Mouse (Mus musculus) hindbrain, embryonic 13.5 days (tissue): ENCODE data around the gene Dstyk. TPM values are rescaled to one million over a fixed set of nuclear protein-coding genes. Genes with fewer than 3 reads are reported as not detected.
"Not testable (repeated sequence)": the region's sequence is repeated elsewhere in the genome, so short reads cannot be mapped to it uniquely, and the experiment has no call there.

Source experiments
- ATAC-seq: fragments of 200-750 bp; cut with Nextera tagmentation; 2 replicates; pipeline ENCODE4 v1.8.0; 2017; ENCODE audit warnings: moderate TSS enrichment; ENCODE audit not compliant: low FRiP score
- H3K27ac ChIP-seq: fragments of 300-500 bp; sonication (generic); 2 replicates; pipeline ENCODE4 v1.5.1; 2015; ENCODE audit warnings: inconsistent platforms, mild to moderate bottlenecking, moderate library complexity
- H3K27me3 ChIP-seq: fragments of 300-500 bp; sonication (generic); 2 replicates; pipeline ENCODE4 v1.6.1; 2015; ENCODE audit warnings: mild to moderate bottlenecking, inconsistent platforms
- H3K36me3 ChIP-seq: fragments of 300-500 bp; sonication (generic); 2 replicates; pipeline ENCODE4 v1.6.1; 2015; ENCODE audit warnings: mild to moderate bottlenecking, inconsistent platforms
- H3K4me1 ChIP-seq: fragments of 300-500 bp; sonication (generic); replicated peaks from 2 replicates; pipeline ENCODE4 v1.6.1; 2015; ENCODE audit warnings: inconsistent platforms
- H3K4me2 ChIP-seq: fragments of 300-500 bp; sonication (generic); 2 replicates; pipeline ENCODE4 v1.6.1; 2015; ENCODE audit warnings: inconsistent platforms, mild to moderate bottlenecking, moderate library complexity
- H3K4me3 ChIP-seq: fragments of 300-500 bp; sonication (generic); 2 replicates; pipeline ENCODE4 v1.5.1; 2015; ENCODE audit warnings: mild to moderate bottlenecking, inconsistent platforms
- H3K9ac ChIP-seq: fragments of 300-500 bp; sonication (generic); 2 replicates; pipeline ENCODE4 v1.6.1; 2015; ENCODE audit warnings: mild to moderate bottlenecking, inconsistent platforms
- H3K9me3 ChIP-seq: fragments of 300-500 bp; sonication (generic); 2 replicates; pipeline ENCODE4 v1.6.1; 2016; ENCODE audit warnings: inconsistent platforms
- WGBS: fragments of 180-500 bp; shearing (Covaris S2); methylation state at CpG from one replicate; pipeline ENCODE4 v1.1.7; 2015; 5-methylcytosine and 5-hydroxymethylcytosine counted together
- polyA plus RNA-seq: library from polyadenylated mRNA; unstranded; fragments of >200 nt; fragmentation: Nextera tagmentation; extraction: Ambion mirVana; gene quantifications from 2 replicates; pipeline ENCODE4 v1.2.1, GENCODE M21; 2015

Dstyk gene
- polyA plus RNA-seq, 1 experiment from 2014 or later: 10.0 TPM

- H3K27me3 ChIP-seq, H3K4me2 ChIP-seq, H3K9ac ChIP-seq, H3K27ac ChIP-seq, ATAC-seq, H3K9me3 ChIP-seq, H3K4me3 ChIP-seq, H3K4me1 ChIP-seq: not testable (repeated sequence)
- peaks cover 20% of the 10 kb centered on the region for H3K36me3 ChIP-seq
- WGBS: 92% methylated on average over 1 of the region's 1 CpGs
Measured at GRCm38 (mm10) chr1:132470031-132470430, 52.7 kb downstream of the Dstyk start.

GRCm38 (mm10) chr1:132471032-132471431 is 53.7 kb downstream of the Dstyk start:
- Histone ChIP-seq H3K4me3 (no peak overlapping the region), H3K4me2 (no peak overlapping the region), H3K27ac (no peak overlapping the region), H3K27me3 (no peaks in the 10 kb centered on the region), H3K9me3 (no peaks in the 10 kb centered on the region), H3K9ac (no peak overlapping the region), H3K36me3 (peaks cover 10% of the 10 kb centered on the region), H3K4me1 (peaks cover 6% of the 10 kb centered on the region; the same call in 1 of the 2 replicates)
- 97% methylated on average over 2 of the region's 2 CpGs for WGBS
- ATAC-seq: no peak

- Histone ChIP-seq H3K4me1 (peaks cover 8% of the 10 kb centered on the region; the same call in 1 of the 2 replicates), H3K4me3 (no peak overlapping the region), H3K9ac (no peak overlapping the region), H3K4me2 (no peak overlapping the region), H3K9me3 (no peaks in the 10 kb centered on the region), H3K27me3 (no peaks in the 10 kb centered on the region), H3K36me3 (peaks cover 8% of the 10 kb centered on the region), H3K27ac (no peak overlapping the region)
- no peak for ATAC-seq
- WGBS: 87% methylated on average over 5 of the region's 5 CpGs
Measured at GRCm38 (mm10) chr1:132471499-132471898, 54.1 kb downstream of the Dstyk start.

- ATAC-seq: no peak
- 68% methylated on average over 5 of the region's 5 CpGs for WGBS
- Histone ChIP-seq H3K27ac (no peak overlapping the region), H3K4me3 (no peak overlapping the region), H3K4me2 (no peak overlapping the region), H3K27me3 (no peaks in the 10 kb centered on the region), H3K4me1 (peaks cover 9% of the 10 kb centered on the region; the same call in 1 of the 2 replicates), H3K9ac (no peak overlapping the region), H3K9me3 (no peaks in the 10 kb centered on the region), H3K36me3 (no peaks in the 10 kb centered on the region)
Measured at GRCm38 (mm10) chr1:132472537-132472936, 55.2 kb downstream of the Dstyk start.

- 83% methylated on average over 1 of the region's 1 CpGs for WGBS
- H3K9ac ChIP-seq: no peak overlapping the region
- H3K4me3 ChIP-seq: no peak overlapping the region
- peaks cover 26% of the 10 kb centered on the region for H3K4me1 ChIP-seq
- H3K9me3 ChIP-seq: no peaks in the 10 kb centered on the region
- no peaks in the 10 kb centered on the region for H3K36me3 ChIP-seq
- H3K27me3 ChIP-seq: no peaks in the 10 kb centered on the region
- no peak overlapping the region for H3K4me2 ChIP-seq
- ATAC-seq: no peak
- H3K27ac ChIP-seq: no peak overlapping the region
Measured at GRCm38 (mm10) chr1:132474496-132474895, 57.1 kb downstream of the Dstyk start.

GRCm38 (mm10) chr1:132476575-132476927 is 59.2 kb downstream of the Dstyk start:
- Histone ChIP-seq H3K9me3 (no peaks in the 10 kb centered on the region), H3K27me3 (no peaks in the 10 kb centered on the region), H3K4me1 (peaks cover 33% of the 10 kb centered on the region), H3K4me3 (peak overlapping the region; percentile 82), H3K27ac (peak overlapping the region; percentile 73), H3K4me2 (peak overlapping the region; percentile 82), H3K9ac (peak overlapping the region; percentile 87), H3K36me3 (no peaks in the 10 kb centered on the region)
- 6% methylated on average over 9 of the region's 9 CpGs for WGBS
- ATAC-seq: peak; percentile 58

- Histone ChIP-seq H3K4me3 (peak within 1 kb of the TSS; percentile 82), H3K27me3 (no peaks in the 10 kb centered on the region), H3K9me3 (no peaks in the 10 kb centered on the region), H3K27ac (peak within 1 kb of the TSS; percentile 73), H3K4me1 (peaks cover 33% of the 10 kb centered on the region), H3K9ac (peak within 1 kb of the TSS; percentile 87), H3K36me3 (no peaks in the 10 kb centered on the region), H3K4me2 (peak within 1 kb of the TSS; percentile 82)
- peak; percentile 88 for ATAC-seq
- under 1% methylated on average over 43 of the region's 43 CpGs for WGBS
Measured at GRCm38 (mm10) chr1:132476928-132477691, 59.8 kb downstream of the Dstyk start, which contains the start of gene Rbbp5. Gene Rbbp5, plus strand, starts transcription at chr1:132477365.

GRCm38 (mm10) chr1:132479438-132479837 is 62.1 kb downstream of the Dstyk start:
- Histone ChIP-seq H3K27ac (no peak overlapping the region), H3K27me3 (no peaks in the 10 kb centered on the region), H3K36me3 (no peaks in the 10 kb centered on the region), H3K4me2 (no peak overlapping the region), H3K9ac (no peak overlapping the region), H3K9me3 (no peaks in the 10 kb centered on the region), H3K4me3 (no peak overlapping the region), H3K4me1 (peaks cover 33% of the 10 kb centered on the region)
- ATAC-seq: no peak
- WGBS: 89% methylated on average over 1 of the region's 1 CpGs

GRCm38 (mm10) chr1:132481619-132482018 is 64.3 kb downstream of the Dstyk start:
- 93% methylated on average over 2 of the region's 2 CpGs for WGBS
- H3K36me3 ChIP-seq: peaks cover 7% of the 10 kb centered on the region
- no peak overlapping the region for H3K9ac ChIP-seq
- no peak for ATAC-seq
- H3K4me1 ChIP-seq: peaks cover 24% of the 10 kb centered on the region
- H3K4me3 ChIP-seq: no peak overlapping the region
- no peak overlapping the region for H3K27ac ChIP-seq
- H3K9me3 ChIP-seq: no peaks in the 10 kb centered on the region
- H3K4me2 ChIP-seq: no peak overlapping the region
- H3K27me3 ChIP-seq: no peaks in the 10 kb centered on the region

- Histone ChIP-seq H3K27ac (no peak overlapping the region), H3K4me1 (peaks cover 18% of the 10 kb centered on the region), H3K4me3 (no peak overlapping the region), H3K9ac (no peak overlapping the region), H3K36me3 (peaks cover 18% of the 10 kb centered on the region), H3K27me3 (no peaks in the 10 kb centered on the region), H3K4me2 (no peak overlapping the region), H3K9me3 (no peaks in the 10 kb centered on the region)
- ATAC-seq: no peak
- WGBS: 93% methylated on average over 3 of the region's 3 CpGs
Measured at GRCm38 (mm10) chr1:132483234-132483633, 65.9 kb downstream of the Dstyk start.

GRCm38 (mm10) chr1:132483759-132484158 is 66.4 kb downstream of the Dstyk start:
- no peak overlapping the region for H3K4me3 ChIP-seq
- WGBS: 93% methylated on average over 6 of the region's 6 CpGs
- no peak overlapping the region for H3K27ac ChIP-seq
- peaks cover 24% of the 10 kb centered on the region for H3K36me3 ChIP-seq
- H3K4me2 ChIP-seq: no peak overlapping the region
- no peaks in the 10 kb centered on the region for H3K27me3 ChIP-seq
- H3K9ac ChIP-seq: no peak overlapping the region
- no peaks in the 10 kb centered on the region for H3K9me3 ChIP-seq
- ATAC-seq: no peak
- peaks cover 13% of the 10 kb centered on the region for H3K4me1 ChIP-seq

GRCm38 (mm10) chr1:132500535-132500934 is 83.2 kb downstream of the Dstyk start:
- H3K36me3 ChIP-seq: peaks cover 88% of the 10 kb centered on the region
- ATAC-seq: no peak
- WGBS: 93% methylated on average over 2 of the region's 2 CpGs

GRCm38 (mm10) chr1:132505155-132505554 is 87.8 kb downstream of the Dstyk start:
- no peak overlapping the region for H3K9ac ChIP-seq
- no peak overlapping the region for H3K4me2 ChIP-seq
- H3K27ac ChIP-seq: 0 out of 2 replicates have a peak overlapping the region, but pooled peaks have one; percentile 19
- H3K27me3 ChIP-seq: no peaks in the 10 kb centered on the region
- WGBS: 89% methylated on average over 5 of the region's 5 CpGs
- no peak overlapping the region for H3K4me3 ChIP-seq
- H3K9me3 ChIP-seq: no peaks in the 10 kb centered on the region
- ATAC-seq: no peak
- H3K36me3 ChIP-seq: peaks cover 75% of the 10 kb centered on the region
- H3K4me1 ChIP-seq: 0 out of 2 replicates have a peak, but pooled peaks cover 6% of the 10 kb centered on the region

More at GRCm38 (mm10) chr1:132500535-132500934, 83.2 kb downstream of the Dstyk start:
- no peaks in the 10 kb centered on the region for H3K27me3 ChIP-seq
- H3K4me3 ChIP-seq: no peak overlapping the region
- H3K27ac ChIP-seq: no peak overlapping the region
- no peaks in the 10 kb centered on the region for H3K4me1 ChIP-seq
- no peaks in the 10 kb centered on the region for H3K9me3 ChIP-seq
- H3K4me2 ChIP-seq: no peak overlapping the region
- H3K9ac ChIP-seq: no peak overlapping the region
